Mouse (Mus musculus): ENCODE data around the gene Scarf2. TPM values are rescaled to one million over a fixed set of nuclear protein-coding genes. Genes with fewer than 3 reads are reported as not detected.

The Scarf2 gene
- total RNA-seq, 2 experiments from 2014 or later, result 4.5 to 4.9 TPM

DNA sequence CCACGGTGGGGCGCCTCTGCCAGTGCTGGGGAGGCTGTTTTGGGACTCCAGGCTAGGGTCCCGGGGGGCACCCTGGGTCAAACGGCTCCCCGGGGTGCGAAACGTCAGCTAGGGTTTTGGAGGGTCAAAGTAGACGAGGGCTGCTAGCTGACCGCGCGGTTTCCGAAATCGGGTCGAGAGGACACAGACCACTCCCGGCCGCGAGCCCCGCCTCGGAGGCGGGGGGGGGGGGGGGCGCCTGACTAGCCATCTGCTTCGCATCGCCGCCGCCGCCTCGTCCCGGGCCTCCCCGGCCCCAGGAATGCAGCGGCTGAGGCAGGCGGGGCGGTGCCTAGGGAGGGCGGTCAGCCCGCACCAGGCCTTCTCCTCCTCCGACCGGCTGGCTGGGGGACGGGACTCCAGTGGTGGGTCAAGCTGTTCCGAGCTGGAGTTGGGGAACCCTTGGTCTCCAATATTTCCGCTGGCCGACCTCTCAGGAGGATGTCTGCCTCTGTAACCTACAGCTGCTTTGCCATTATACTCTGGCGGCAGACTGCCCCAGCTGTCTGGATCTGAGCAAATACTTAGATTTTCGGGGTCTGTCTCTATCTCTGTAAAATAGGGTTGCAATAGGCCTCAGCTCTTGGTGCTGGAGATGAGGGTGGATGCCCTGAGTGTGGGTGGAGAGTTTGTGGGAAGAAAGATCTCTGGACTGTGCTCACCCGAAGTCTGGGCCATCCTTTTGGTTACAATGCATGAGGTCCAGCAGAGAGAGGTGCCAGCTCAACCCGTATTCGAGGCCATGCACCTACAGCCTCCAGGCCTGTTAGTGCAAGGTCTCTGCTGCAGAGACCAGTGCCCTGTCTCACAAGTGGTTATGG lies 1.5 kb downstream of the Scarf2 start:
- intact Hi-C loops (cut with DNase I), result no loop called here
- DNase-seq, result peak; percentile 59 to 64

DNA sequence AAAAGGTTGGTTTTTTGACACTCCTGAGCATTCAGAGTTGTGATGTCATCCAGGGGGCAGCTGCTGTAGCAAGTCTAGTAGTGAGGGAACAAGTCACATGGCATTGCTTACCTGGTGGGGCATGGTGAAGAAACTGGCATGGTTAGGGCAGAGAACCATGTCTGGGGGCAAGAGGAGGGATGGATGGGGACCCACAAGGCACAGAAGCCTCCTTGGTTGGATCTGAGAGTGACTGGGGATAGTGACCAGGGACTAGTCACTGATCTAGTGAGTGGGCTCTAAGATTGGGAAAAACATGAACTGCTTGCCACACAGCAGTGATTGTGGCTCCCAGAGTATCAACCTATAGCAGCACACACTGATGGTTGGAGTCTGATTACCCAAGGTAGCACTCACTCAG lies 2.5 kb downstream of the Scarf2 start:
- no peak for DNase-seq
- intact Hi-C loops (cut with DNase I), result no loop called here

DNA sequence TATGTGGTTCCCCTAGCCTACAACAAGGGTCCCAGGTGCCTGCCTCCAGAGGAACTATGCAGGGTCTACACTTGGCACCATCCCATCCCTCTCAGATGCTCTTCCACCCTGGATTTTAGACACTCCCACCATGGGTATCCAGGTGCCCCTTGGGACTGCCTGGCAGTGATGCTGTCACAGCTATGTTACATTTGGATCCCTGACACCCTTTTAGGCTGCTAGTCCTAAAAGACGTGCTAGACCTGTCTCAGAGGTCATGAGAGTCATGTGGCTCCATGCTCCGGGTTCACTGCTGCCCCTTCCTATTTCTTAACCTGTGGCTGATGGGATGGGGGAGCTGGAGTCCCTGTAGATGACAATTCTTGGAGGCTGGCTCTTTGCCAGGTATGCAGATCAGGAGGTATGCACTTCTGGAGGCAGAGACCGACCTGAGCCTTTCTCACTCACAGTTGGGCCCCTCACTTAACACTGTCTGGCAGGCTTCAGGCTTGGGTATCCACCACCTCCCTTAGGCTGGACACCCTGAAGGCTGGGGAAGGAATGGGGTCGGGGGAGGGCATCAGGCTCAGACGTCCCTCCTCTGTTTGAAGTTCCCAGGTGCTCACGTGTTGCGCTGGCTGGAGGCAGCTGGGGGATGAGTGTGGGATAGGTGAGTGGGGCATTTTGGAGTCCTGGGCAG lies 4.8 kb downstream of the Scarf2 start:
- no peak for DNase-seq
- intact Hi-C loops (cut with DNase I), result no loop called here

DNA sequence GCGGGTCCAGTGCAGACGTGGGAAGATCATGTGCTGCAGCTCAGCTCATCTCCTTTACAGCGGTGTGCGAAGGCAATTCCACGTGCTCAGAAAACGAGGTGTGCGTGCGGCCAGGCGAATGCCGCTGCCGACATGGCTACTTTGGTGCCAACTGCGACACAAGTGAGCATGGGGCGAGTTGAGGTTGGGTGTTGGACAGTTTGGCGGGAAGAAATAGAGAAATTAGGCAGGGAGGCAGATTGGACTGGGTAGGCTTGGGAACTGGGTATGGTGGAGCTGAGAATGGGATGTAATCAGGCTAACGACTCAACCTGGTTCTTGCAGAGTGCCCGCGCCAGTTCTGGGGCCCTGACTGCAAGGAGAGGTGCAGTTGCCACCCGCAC lies 5.4 kb downstream of the Scarf2 start:
- no peak for DNase-seq
- intact Hi-C loops (cut with DNase I), result no loop called here

DNA sequence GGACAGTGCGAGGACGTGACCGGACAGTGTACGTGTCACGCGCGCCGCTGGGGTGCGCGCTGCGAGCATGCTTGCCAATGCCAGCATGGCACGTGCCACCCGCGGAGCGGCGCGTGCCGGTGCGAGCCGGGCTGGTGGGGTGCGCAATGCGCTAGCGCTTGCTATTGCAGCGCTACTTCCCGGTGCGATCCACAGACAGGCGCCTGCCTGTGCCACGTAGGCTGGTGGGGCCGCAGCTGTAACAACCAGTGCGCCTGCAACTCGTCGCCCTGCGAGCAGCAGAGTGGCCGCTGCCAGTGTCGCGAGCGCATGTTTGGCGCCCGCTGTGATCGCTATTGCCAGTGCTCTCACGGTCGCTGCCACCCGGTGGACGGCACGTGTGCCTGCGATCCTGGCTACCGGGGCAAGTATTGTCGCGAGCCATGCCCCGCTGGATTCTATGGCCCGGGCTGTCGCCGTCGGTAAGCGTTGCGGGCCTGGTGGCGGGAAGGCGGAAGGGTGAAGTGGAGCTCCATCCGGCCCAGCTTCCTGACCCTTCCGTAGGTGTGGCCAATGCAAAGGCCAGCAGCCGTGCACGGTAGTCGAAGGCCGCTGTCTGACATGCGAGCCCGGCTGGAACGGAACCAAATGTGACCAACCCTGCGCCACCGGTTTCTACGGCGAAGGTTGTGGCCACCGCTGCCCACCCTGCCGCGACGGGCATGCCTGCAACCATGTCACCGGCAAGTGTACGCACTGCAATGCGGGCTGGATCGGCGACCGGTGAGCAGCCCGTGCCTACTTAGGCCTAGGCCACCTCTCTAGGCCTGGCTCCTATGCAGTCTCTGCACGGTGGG lies 6.0 kb downstream of the Scarf2 start:
- intact Hi-C loops (cut with DNase I), result no loop called here
- peak in 1 of 2 experiments; percentile 57 for DNase-seq

DNA sequence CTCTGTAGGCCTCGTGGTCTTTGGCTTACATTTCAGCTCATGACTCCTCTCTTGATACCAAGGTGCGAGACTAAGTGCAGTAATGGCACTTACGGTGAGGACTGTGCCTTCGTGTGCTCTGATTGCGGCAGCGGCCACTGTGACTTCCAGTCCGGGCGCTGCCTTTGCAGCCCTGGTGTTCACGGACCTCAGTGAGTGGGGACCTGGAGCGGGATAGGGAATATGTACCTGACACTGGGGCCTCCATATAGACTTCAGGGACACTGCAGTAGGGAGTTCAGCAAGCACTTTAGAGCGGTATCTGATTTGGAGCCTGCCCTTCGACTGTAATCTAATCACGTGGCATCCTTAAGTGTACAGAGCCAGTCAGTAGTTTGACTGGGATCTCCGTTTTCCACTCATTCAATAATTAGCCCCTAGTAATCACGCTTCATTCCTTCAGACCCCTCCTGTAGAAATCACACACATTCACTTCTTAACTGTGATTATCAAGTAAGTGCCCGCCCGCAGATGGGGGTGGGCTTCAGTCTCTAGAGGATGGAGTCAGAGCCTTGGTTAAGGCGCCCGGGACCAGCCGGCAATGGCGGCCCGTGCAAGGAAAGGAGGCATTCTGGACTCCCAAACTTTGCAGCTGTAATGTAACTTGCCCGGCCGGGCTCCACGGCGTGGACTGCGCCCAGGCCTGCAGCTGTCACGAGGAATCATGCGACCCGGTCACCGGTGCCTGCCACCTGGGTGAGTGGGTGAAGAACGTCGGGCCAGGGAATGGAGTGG lies 6.8 kb downstream of the Scarf2 start:
- intact Hi-C loops (cut with DNase I), result no loop called here
- DNase-seq, result no peak

DNA sequence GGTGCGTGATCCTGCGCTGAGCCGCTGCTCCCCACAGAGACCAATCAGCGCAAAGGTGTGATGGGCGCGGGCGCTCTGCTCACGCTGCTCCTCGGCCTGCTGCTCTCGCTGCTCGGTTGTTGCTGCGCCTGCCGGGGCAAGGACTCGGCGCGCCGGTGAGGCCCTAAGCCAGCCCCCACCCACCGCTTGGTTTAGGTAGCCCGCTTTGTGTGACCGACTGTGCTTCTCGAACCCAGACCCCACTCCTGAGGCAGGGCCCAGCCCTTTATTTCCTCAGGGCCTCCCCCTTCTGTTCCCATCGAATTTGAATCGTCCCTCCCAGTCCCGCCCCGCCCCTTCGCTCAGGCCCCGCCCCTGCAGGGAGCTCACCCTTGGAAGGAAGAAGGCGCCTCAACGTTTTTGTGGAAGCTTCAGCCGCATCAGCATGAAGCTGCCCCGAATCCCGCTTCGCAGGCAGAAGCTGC lies 7.4 kb downstream of the Scarf2 start:
- intact Hi-C loops (cut with DNase I), result no loop called here
- DNase-seq, result no peak

DNA sequence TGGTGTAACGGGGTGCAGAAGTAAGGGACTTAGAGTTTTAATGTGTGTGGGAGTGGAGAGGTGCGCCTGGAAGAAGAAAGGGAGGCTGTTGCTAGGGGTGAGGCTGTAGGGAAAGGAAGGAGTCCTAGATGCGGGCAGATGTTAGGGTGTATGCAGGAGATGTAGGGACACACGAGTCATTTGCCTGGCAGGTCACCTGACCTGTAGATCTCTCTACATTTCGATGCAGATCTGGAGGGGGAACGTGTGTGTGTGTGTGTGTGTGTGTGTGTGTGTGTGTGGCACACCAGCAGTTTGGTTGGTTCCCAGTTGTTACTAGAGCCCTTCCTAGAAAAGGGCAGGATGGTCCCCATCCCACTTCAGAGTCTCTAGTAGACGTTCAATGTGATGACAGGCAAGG lies 7.9 kb downstream of the Scarf2 start:
- DNase-seq, result no peak
- intact Hi-C loops (cut with DNase I), result loop anchor here (5.0 kb wide), 1 partner anchor 158 kb away; the partner anchor contains the start of gene Ccdc74a

DNA sequence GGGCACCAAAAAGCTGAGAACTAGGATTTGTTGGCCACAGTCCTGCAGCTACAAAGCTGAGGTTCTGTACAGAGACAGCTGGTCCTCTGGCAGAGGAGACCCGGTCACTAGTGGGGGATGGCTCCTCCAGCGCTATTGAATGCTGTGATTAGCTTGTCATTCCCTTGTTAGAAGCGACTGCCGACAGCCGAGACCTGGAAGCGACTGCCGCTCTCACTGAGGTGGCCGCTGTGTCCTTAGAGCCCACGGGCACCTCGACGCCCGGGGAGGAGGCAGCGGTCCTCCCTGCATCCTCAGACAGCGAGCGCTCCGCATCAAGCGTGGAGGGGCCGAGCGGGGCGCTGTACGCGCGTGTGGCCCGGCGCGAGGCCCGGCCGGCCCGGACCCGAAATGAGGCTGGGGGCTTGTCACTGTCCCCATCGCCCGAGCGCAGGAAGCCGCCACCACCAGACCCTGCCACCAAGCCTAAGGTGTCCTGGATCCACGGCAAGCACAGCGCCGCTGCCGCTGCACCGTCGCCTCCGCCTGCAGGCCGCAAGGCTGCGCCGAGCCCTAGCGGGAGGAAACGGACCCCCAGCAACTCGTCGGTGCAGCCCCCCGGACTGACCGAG lies 9.6 kb downstream of the Scarf2 start:
- intact Hi-C loops (cut with DNase I), result loop anchor here (5.0 kb wide), 1 partner anchor 159 kb away; the partner anchor contains the start of gene Ccdc74a
- DNase-seq, result no peak

DNA sequence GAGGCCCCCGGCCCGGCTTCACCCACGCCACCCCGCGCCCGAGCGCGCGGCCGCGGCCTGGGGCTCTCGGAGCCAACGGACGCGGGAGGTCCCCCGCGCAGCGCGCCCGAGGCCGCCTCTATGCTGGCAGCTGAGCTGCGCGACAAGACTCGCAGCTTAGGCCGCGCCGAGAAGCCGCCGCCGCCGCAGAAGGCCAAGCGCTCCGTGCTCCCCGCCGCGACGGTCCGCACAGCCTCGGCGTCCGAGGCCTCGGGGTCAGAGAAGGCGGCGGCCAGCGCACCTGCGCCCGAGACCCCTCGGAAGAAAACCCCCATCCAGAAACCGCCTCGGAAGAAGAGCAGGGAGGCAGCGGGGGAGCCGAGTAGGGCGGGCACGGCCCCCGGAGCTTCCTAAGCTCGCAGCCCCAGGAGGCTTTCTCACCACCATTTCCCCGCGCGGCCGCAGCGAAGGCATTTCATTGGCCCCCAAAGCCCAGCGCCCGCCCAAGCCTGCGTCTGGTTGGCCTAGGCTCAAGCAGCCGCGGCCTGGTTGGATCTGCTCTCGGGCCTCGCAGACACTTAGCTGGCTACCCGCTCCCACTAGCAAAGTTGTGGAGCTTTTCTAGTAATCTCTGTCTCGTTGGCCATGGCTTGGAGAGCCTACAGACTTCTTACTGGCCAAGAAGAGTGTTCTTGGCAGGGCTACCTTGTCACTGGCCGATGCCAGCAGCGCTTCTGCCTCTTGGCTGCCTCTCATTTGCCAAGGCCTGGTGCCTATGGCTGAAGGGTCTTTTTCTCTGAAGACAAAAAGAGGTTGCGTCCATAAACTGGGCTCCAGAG lies 10.3 kb downstream of the Scarf2 start:
- DNase-seq, result peak; percentile 83 to 84
- intact Hi-C loops (cut with DNase I), result loop anchor here (5.0 kb wide), 1 partner anchor 160 kb away; the partner anchor contains the start of gene Ccdc74a

DNA sequence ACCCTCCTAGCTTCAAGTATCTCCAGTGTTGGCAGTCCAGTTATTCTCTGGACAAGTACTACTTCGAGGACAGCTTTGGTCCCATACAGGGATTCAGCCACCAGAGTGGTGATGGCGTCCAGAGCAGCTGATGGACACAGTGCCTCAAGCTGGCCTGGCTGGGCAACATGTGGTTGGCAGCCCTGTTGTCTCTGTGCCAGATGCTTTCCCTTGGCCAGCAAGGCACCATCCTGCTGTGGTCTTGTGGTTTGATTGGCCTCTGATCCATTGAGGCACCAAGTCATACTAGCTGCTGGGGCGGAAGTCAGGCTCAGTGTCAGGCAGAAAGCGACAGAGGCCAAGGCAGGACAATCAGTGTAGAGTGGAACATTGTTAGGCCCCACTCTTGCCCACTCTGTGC lies 12.0 kb downstream of the Scarf2 start:
- DNase-seq, result no peak
- intact Hi-C loops (cut with DNase I), result loop anchor here (5.0 kb wide), 1 partner anchor 162 kb away; the partner anchor contains the start of gene Ccdc74a

DNA sequence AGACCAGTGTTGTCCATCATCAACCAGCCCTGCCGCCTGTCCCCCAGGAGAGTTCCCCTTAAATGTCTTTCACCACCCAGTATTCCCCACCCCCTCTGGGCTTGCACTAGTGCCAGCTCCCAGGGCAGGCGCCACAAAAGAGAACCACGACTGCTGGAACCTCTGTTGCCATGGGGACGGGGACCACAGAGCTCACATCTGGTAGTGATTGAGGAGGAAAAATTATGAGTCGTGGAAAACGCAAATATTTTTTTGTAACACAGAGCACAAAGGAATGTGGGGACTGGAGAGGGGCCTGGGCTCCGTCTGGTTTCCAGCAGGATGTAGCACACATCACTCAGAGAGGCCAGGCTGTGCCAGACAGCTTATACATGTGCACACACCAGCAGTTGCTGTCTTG lies 12.6 kb downstream of the Scarf2 start:
- peak in 1 of 2 experiments; percentile 42 for DNase-seq
- intact Hi-C loops (cut with DNase I), result loop anchor here (5.0 kb wide), 3 partner anchors 162 to 252 kb away; partner anchors contain the start of genes Ccdc74a and Smpd4

DNA sequence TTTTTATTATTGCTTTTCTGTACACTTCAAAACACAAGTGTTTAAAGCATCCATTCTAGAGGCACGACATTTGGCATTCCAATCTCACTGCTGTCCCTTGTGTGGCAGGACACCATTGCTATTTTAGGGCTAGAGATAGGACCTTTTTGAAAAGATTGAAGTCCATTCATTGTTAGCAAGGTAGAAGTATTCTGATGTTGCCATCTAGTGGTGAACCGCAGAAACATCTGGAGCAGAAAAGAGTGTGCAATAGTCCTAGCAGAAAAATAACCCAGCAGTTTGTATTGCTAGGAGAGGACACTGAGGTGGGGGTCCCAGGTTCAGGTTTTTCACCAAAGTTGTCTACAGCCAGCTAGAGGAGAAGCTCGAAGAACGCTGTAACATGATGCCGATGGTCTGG lies 15.0 kb downstream of the Scarf2 start:
- DNase-seq, result no peak

DNA sequence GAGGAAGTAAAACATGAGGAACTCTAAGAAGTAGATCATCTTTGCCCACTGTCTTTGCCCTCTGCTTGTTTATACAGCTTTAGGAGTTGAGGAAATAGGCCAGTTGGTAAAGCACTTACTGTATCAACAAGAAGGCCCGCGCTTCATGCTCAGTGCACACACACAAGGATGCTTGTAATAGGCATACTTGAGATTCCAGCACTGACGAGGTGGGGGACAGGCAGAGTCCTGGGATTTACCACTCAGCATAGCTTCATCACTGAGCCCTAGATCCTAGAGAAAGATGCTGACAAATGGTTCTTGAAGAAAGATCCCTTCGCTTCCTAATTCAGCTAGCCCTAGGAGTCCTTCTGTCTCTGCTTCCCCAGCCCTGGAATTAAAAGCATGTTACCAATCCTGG lies 16.1 kb downstream of the Scarf2 start:
- intact Hi-C loops (cut with DNase I), result loop anchor here (5.0 kb wide), 2 partner anchors 196 to 256 kb away; partner anchors contain the start of gene Smpd4
- DNase-seq, result no peak

More for the DNA sequence above, 15.0 kb downstream of the Scarf2 start:
- intact Hi-C loops (cut with DNase I), result loop anchor here (1.0 to 5.0 kb wide), 4 partner anchors 27 to 255 kb away; partner anchors contain the start of gene Smpd4

DNA sequence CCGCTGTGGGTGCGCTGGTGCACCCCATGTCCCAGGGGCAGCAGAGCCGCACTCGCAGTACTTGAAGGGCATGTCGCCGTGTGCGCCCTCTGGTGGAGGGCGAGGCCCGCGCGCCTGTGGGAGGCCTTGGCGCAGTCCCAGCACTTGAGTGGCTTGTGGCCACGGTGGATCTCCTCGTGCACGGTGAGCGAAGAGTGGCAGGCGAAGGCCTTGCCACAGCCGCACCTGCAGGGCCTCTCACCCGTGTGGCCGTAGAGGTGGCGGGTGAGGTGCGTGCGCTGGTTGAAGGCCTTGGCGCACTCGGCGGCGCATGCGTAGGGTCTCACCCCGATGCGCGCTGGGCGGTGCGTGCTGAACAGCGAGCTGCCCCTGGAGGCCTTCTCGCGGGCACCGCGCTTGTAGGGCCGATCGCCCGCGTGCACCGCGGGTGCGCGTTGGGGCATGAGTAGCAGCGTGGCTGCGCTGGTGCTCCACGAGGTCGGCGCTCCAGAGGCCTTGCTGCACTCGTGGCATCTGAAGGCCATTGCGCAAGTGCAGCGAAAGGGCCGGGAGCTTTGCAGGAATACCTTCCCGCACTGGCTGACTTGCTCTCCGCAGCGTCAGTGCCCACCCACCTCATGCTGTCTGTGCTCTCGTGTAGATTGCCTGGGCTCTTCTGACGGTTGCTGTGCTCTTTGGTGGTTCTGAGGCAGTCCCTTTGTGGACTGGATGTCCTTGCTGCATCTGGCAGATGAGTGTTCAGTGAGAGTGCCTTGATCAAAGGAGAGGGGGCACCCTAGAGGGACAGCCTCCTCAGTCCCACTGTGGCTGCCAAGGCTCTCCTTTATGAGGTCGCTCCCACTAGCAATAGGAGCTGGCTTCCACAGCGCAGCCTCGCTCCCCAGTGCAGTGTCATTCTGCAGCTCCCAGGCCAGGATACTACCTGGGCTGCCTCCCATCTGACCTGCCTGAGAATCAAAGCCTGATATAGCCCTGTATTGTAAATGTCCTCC lies 18.6 kb downstream of the Scarf2 start:
- DNase-seq, result peak; percentile 73
- intact Hi-C loops (cut with DNase I), result no loop called here

DNA sequence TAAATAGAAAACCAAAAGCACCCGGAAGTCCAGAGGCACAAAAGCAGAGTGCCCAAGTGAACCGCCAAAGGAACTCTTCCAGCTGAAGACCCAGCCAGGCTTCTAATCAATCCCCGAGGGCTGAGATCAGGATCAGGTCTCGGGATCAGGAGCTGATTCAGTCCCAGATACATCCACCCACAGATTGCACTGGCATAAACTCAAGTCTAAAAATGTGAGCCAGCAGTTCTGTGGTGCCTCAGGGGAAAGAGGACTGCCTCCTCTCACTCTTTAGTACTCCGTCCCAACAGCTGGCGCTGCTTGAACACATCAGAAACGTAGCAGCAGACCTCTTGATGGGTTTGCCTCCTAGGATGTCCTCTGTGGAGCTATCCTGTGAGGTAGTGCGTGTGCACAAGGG lies 19.4 kb downstream of the Scarf2 start:
- intact Hi-C loops (cut with DNase I), result no loop called here
- DNase-seq, result no peak

DNA sequence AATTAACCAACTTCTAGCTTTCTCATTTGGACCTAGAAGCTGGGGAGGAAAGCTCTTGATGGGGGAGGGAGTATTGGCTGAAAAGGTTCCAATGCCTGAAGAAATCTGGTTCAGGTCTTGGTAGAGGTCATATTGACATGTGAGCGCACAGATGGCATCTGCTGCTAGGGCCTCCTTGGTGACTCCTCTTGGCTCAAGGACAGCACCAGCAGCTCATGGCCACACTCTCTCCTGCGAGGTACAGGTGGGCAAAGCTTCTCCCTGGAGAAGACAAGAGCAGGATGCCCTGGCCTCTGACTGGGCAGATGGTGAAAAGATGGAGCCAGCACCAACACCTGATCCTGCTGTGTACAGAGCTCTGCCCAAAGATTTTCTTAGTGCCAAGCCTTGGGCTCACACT lies 29.4 kb downstream of the Scarf2 start:
- intact Hi-C loops (cut with DNase I), result no loop called here

More for the DNA sequence above, 29.4 kb downstream of the Scarf2 start:
- no peak for DNase-seq
